Mouse (Mus musculus) heart, adult 9 months (tissue): Measurements from ENCODE around the gene Pomp.

ENCODE experiments used
- DNase-seq, 2 experiments: peaks; one replicate each; pipeline ENCODE4 v3.0.0; 2022; ENCODE audit warnings: low spot score in 2 of 2

The Pomp gene

GRCm38 (mm10) chr5:147860449-147861261 is at the start of gene Pomp:
Gene Pomp, plus strand, starts transcription at chr5:147860461.
- DNase-seq: peak; percentile 91 to 93

- DNase-seq: peak; percentile 31 to 39
Observed at GRCm38 (mm10) chr5:147812255-147813040, 47.8 kb upstream of the Pomp start.

- DNase-seq: no peak
Observed at GRCm38 (mm10) chr5:147814971-147815370, 45.3 kb upstream of the Pomp start.

GRCm38 (mm10) chr5:147815592-147815991 is 44.7 kb upstream of the Pomp start:
- DNase-seq: no peak

GRCm38 (mm10) chr5:147816465-147816864 is 43.8 kb upstream of the Pomp start:
- DNase-seq: no peak

GRCm38 (mm10) chr5:147817747-147818496 is 42.3 kb upstream of the Pomp start:
- DNase-seq: no peak

GRCm38 (mm10) chr5:147818866-147819265 is 41.4 kb upstream of the Pomp start:
- no peak for DNase-seq

- no peak for DNase-seq
Observed at GRCm38 (mm10) chr5:147819895-147820294, 40.4 kb upstream of the Pomp start.

GRCm38 (mm10) chr5:147824021-147824605 is 36.1 kb upstream of the Pomp start:
- DNase-seq: no peak

GRCm38 (mm10) chr5:147825375-147825969 is 34.8 kb upstream of the Pomp start:
- DNase-seq: peak; percentile 13 to 42

GRCm38 (mm10) chr5:147826091-147826490 is 34.2 kb upstream of the Pomp start:
- peak; percentile 23 to 31 for DNase-seq

GRCm38 (mm10) chr5:147826546-147826945 is 33.7 kb upstream of the Pomp start:
- no peak for DNase-seq

GRCm38 (mm10) chr5:147828846-147829245 is 31.4 kb upstream of the Pomp start:
- DNase-seq: no peak

- DNase-seq: no peak
Observed at GRCm38 (mm10) chr5:147832842-147833241, 27.4 kb upstream of the Pomp start.

GRCm38 (mm10) chr5:147834841-147835500 is 25.3 kb upstream of the Pomp start:
- DNase-seq: no peak

GRCm38 (mm10) chr5:147839418-147839817 is 20.8 kb upstream of the Pomp start:
- no peak for DNase-seq

- no peak for DNase-seq
Observed at GRCm38 (mm10) chr5:147843340-147843739, 16.9 kb upstream of the Pomp start.

- no peak for DNase-seq
Observed at GRCm38 (mm10) chr5:147845319-147845718, 14.9 kb upstream of the Pomp start.

- no peak for DNase-seq
Observed at GRCm38 (mm10) chr5:147847361-147847760, 12.9 kb upstream of the Pomp start.

- peak; percentile 38 to 72 for DNase-seq
Observed at GRCm38 (mm10) chr5:147848164-147848863, 11.9 kb upstream of the Pomp start.
